ENCODE assay signal across 12 mouse cellular contexts in genomic region chr17:14624433-14624832, GRCm38 (mm10).
DNase-seq lines count a peak whose midpoint lies in the region; ATAC-seq and TF ChIP-seq lines count a peak whose summit lies in the region.
"Had no signal": no experiment of that assay in that cellular context is flagged by ENCODE, and none has a peak within 500 bp of the region (broad histone marks: within the 10 kb centered on the region; RNA-seq: fewer than 3 reads in every experiment).

No protein-coding gene starts in this region.

- no peaks in the 10 kb centered on the region for H3K4me1 ChIP-seq in heart, embryonic 11.5 days (ENCODE audit: control insufficient read depth, insufficient read depth, low read length)
- H3K4me1 ChIP-seq in liver, postnatal 0 days (ENCODE audit: insufficient read depth) = no peaks in the 10 kb centered on the region
- no peaks in the 10 kb centered on the region for H3K4me1 ChIP-seq in liver, embryonic 11.5 days (replicated peaks; ENCODE audit: control insufficient read depth, insufficient read depth, low read length)
- peaks cover 36% of the 10 kb centered on the region for H3K4me1 ChIP-seq in embryonic facial prominence, embryonic 14.5 days (ENCODE audit: control insufficient read depth, insufficient read depth, low read length)
- peaks cover 13% of the 10 kb centered on the region for H3K4me1 ChIP-seq in limb, embryonic 15.5 days

- TF ChIP-seq CTCF in liver, postnatal 0 days (IDR thresholded peaks at IDR 0.05; ENCODE audit: low read depth) = no peak

- H3K9ac ChIP-seq in heart, embryonic 11.5 days (ENCODE audit: low read depth, low read length) = no peak overlapping the region
- H3K9ac ChIP-seq in liver, postnatal 0 days (replicated peaks) = no peak overlapping the region
- H3K9ac ChIP-seq in liver, embryonic 11.5 days (ENCODE audit: low read depth, low read length) = no peak overlapping the region
- H3K9ac ChIP-seq in embryonic facial prominence, embryonic 14.5 days (ENCODE audit: low read depth, low read length) = no peak overlapping the region
- H3K9ac ChIP-seq in limb, embryonic 15.5 days = no peak overlapping the region

- H3K4me3 ChIP-seq in heart, embryonic 11.5 days (ENCODE audit: low read depth, low read length) = no peak overlapping the region
- no peak overlapping the region for H3K4me3 ChIP-seq in liver, postnatal 0 days (ENCODE audit: low read depth, low read length)
- H3K4me3 ChIP-seq in liver, embryonic 11.5 days (ENCODE audit: low read depth, low read length) = no peak overlapping the region
- no peak overlapping the region for H3K4me3 ChIP-seq in embryonic facial prominence, embryonic 14.5 days (ENCODE audit: low read depth, low read length)
- no peak overlapping the region for H3K4me3 ChIP-seq in limb, embryonic 15.5 days
- H3K4me3 ChIP-seq: left cerebral cortex, adult 2 months had no signal

- WGBS in heart, embryonic 11.5 days (ENCODE audit: insufficient replicate concordance) = 63% methylated on average over 8 of the region's 8 CpGs
- 50% methylated on average over 8 of the region's 8 CpGs for WGBS in liver, postnatal 0 days (ENCODE audit: insufficient replicate concordance)
- 61% methylated on average over 8 of the region's 8 CpGs for WGBS in liver, embryonic 11.5 days
- 19% methylated on average over 8 of the region's 8 CpGs for WGBS in embryonic facial prominence, embryonic 14.5 days
- 17% methylated on average over 8 of the region's 8 CpGs for WGBS in limb, embryonic 15.5 days

- TF ChIP-seq EP300 in liver, postnatal 0 days (IDR thresholded peaks at IDR 0.05; ENCODE audit: low read depth) = no peak

- H3K27me3 ChIP-seq in heart, embryonic 11.5 days (ENCODE audit: control insufficient read depth, insufficient read depth, low read length) = no peaks in the 10 kb centered on the region
- H3K27me3 ChIP-seq in liver, postnatal 0 days (ENCODE audit: insufficient read depth, low read length) = no peaks in the 10 kb centered on the region
- no peaks in the 10 kb centered on the region for H3K27me3 ChIP-seq in liver, embryonic 11.5 days (replicated peaks; ENCODE audit: control insufficient read depth, insufficient read depth, low read length)
- H3K27me3 ChIP-seq in embryonic facial prominence, embryonic 14.5 days (replicated peaks; ENCODE audit: control insufficient read depth, insufficient read depth, low read length) = no peaks in the 10 kb centered on the region
- no peaks in the 10 kb centered on the region for H3K27me3 ChIP-seq in limb, embryonic 15.5 days

- H3K36me3 ChIP-seq in heart, embryonic 11.5 days (ENCODE audit: control insufficient read depth, insufficient read depth, low read length) = no peaks in the 10 kb centered on the region
- no peaks in the 10 kb centered on the region for H3K36me3 ChIP-seq in liver, postnatal 0 days (replicated peaks; ENCODE audit: insufficient read depth, low read length)
- H3K36me3 ChIP-seq in liver, embryonic 11.5 days (ENCODE audit: control insufficient read depth, insufficient read depth, low read length) = no peaks in the 10 kb centered on the region
- H3K36me3 ChIP-seq in embryonic facial prominence, embryonic 14.5 days (ENCODE audit: control insufficient read depth, insufficient read depth, low read length) = no peaks in the 10 kb centered on the region
- H3K36me3 ChIP-seq in limb, embryonic 15.5 days = no peaks in the 10 kb centered on the region

- H3K4me2 ChIP-seq in heart, embryonic 11.5 days = peak overlapping the region; percentile 38; the same call in 1 of the 2 replicates
- H3K4me2 ChIP-seq in liver, postnatal 0 days (ENCODE audit: low read depth, low read length) = no peak overlapping the region
- H3K4me2 ChIP-seq in liver, embryonic 11.5 days = no peak overlapping the region
- peak overlapping the region; percentile 36 for H3K4me2 ChIP-seq in embryonic facial prominence, embryonic 14.5 days (ENCODE audit: low read depth, low read length)
- no peak overlapping the region for H3K4me2 ChIP-seq in limb, embryonic 15.5 days

- ATAC-seq in heart, embryonic 11.5 days (replicated peaks; ENCODE audit: insufficient number of reproducible peaks, low FRiP score, low TSS enrichment) = no peak
- no peak for ATAC-seq in liver, postnatal 0 days
- no peak for ATAC-seq in liver, embryonic 11.5 days (replicated peaks; ENCODE audit: low FRiP score)
- ATAC-seq in embryonic facial prominence, embryonic 14.5 days (ENCODE audit: low read depth) = no peak
- no peak for ATAC-seq in limb, embryonic 15.5 days (ENCODE audit: insufficient number of reproducible peaks, low FRiP score, low TSS enrichment, low read depth)

- no peaks in the 10 kb centered on the region for H3K9me3 ChIP-seq in heart, embryonic 11.5 days (replicated peaks; ENCODE audit: control insufficient read depth, low read length)
- no peaks in the 10 kb centered on the region for H3K9me3 ChIP-seq in liver, postnatal 0 days (ENCODE audit: low read length)
- H3K9me3 ChIP-seq in liver, embryonic 11.5 days (ENCODE audit: control insufficient read depth, low read length) = no peaks in the 10 kb centered on the region
- no peaks in the 10 kb centered on the region for H3K9me3 ChIP-seq in embryonic facial prominence, embryonic 14.5 days (ENCODE audit: control insufficient read depth, low read length)
- H3K9me3 ChIP-seq in limb, embryonic 15.5 days = no peaks in the 10 kb centered on the region

- DNase-seq in heart, adult 8-10 months (ENCODE audit: low spot score) = no peak
- DNase-seq in liver, postnatal 0 days = no peak
- no peak for DNase-seq in liver, embryonic 11.5 days (ENCODE audit: low spot score)
- DNase-seq in embryonic facial prominence, embryonic 14.5 days (ENCODE audit: low spot score) = peak; percentile 51
- DNase-seq in natural killer cell, adult 2 months (ENCODE audit: low spot score in 2 of 2) = no peak
- no peak for DNase-seq in urinary bladder, postnatal 36 days (ENCODE audit: low spot score in 2 of 2)
- DNase-seq: B cell, adult 2 months; kidney, postnatal 14 days; lung, postnatal 14 days had no signal

- H3K27ac ChIP-seq in heart, embryonic 11.5 days (ENCODE audit: low read depth, low read length) = no peak overlapping the region
- 0 out of 2 replicates have a peak overlapping the region, but pooled peaks have one; percentile 11 for H3K27ac ChIP-seq in liver, postnatal 0 days (ENCODE audit: low read depth)
- H3K27ac ChIP-seq in liver, embryonic 11.5 days (ENCODE audit: low read depth, low read length) = no peak overlapping the region
- peak overlapping the region; percentile 30 for H3K27ac ChIP-seq in embryonic facial prominence, embryonic 14.5 days (replicated peaks; ENCODE audit: low read depth, low read length)
- peak overlapping the region; percentile 54; the same call in 1 of the 2 replicates for H3K27ac ChIP-seq in limb, embryonic 15.5 days
- H3K27ac ChIP-seq: left cerebral cortex, adult 2 months had no signal

Comparison
In these comparisons a context has a peak if more than half of its experiments do, and no peak if none do; other contexts are left out.
1. H3K27ac ChIP-seq: peak in liver, postnatal 0 days (single experiment), embryonic facial prominence, embryonic 14.5 days (single experiment) and limb, embryonic 15.5 days (single experiment); none in heart, embryonic 11.5 days (single experiment) and liver, embryonic 11.5 days (single experiment).
2. H3K4me2 ChIP-seq: peak in heart, embryonic 11.5 days (single experiment) and embryonic facial prominence, embryonic 14.5 days (single experiment); none in liver, postnatal 0 days (single experiment), liver, embryonic 11.5 days (single experiment) and limb, embryonic 15.5 days (single experiment).